Mouse (Mus musculus): ENCODE measurements at regions not wholly inside any gene's neighbourhood (a gene's known extent, or its start where the extent isn't known, plus 50 kb on each side); places are given as distances from the start of the nearest gene placed in this dataset.
"Not testable (repeated sequence)": the region's sequence is repeated elsewhere in the genome, so short reads cannot be mapped to it uniquely, and the experiment has no call there.

GRCm38 (mm10) chr5:104576991-104577390 is 68.8 kb downstream of the BC005561 start:
- not testable (repeated sequence) for DNase-seq (ENCODE audit: low spot score); ATAC-seq (replicated peaks; ENCODE audit: low FRiP score, low TSS enrichment, low read depth); H3K27ac ChIP-seq (ENCODE audit: low read depth); H3K27me3 ChIP-seq (replicated peaks; ENCODE audit: control insufficient read depth, insufficient read depth, low read length); H3K4me1 ChIP-seq (replicated peaks; ENCODE audit: control insufficient read depth, insufficient read depth, low read length); H3K4me3 ChIP-seq (ENCODE audit: low read depth, low read length); H3K9ac ChIP-seq (ENCODE audit: low read length); H3K4me2 ChIP-seq (ENCODE audit: low read length)
- H3K36me3 ChIP-seq (ENCODE audit: control insufficient read depth, insufficient read depth, low read length): peaks cover 11% of the 10 kb centered on the region
- H3K9me3 ChIP-seq (ENCODE audit: control insufficient read depth, low read length): peaks cover 21% of the 10 kb centered on the region
- 93% methylated on average over 4 of the region's 4 CpGs for WGBS

- not testable (repeated sequence) for H3K4me1 ChIP-seq (replicated peaks; ENCODE audit: control insufficient read depth, insufficient read depth, low read length); ATAC-seq (replicated peaks; ENCODE audit: low FRiP score, low TSS enrichment, low read depth)
- H3K36me3 ChIP-seq (ENCODE audit: control insufficient read depth, insufficient read depth, low read length): peaks cover 33% of the 10 kb centered on the region
Measured at GRCm38 (mm10) chr5:104582368-104582767, 74.2 kb downstream of the BC005561 start.

GRCm38 (mm10) chr5:104609177-104609576 is 101.0 kb downstream of the BC005561 start:
- 71% methylated on average over 7 of the region's 7 CpGs for WGBS

More at GRCm38 (mm10) chr5:104582368-104582767, 74.2 kb downstream of the BC005561 start:
- 95% methylated on average over 3 of the region's 3 CpGs for WGBS
- H3K4me2 ChIP-seq (ENCODE audit: low read length); H3K27ac ChIP-seq (ENCODE audit: low read depth); H3K4me3 ChIP-seq (ENCODE audit: low read depth, low read length); H3K9ac ChIP-seq (ENCODE audit: low read length); DNase-seq (ENCODE audit: low spot score); H3K27me3 ChIP-seq (replicated peaks; ENCODE audit: control insufficient read depth, insufficient read depth, low read length): not testable (repeated sequence)
- H3K9me3 ChIP-seq (ENCODE audit: control insufficient read depth, low read length): peaks cover 52% of the 10 kb centered on the region

More at GRCm38 (mm10) chr5:104609177-104609576, 101.0 kb downstream of the BC005561 start:
- no peak overlapping the region for H3K9ac ChIP-seq (ENCODE audit: low read length)
- no peak for DNase-seq (ENCODE audit: low spot score)
- 0 out of 2 replicates have a peak, but pooled peaks cover 4% of the 10 kb centered on the region for H3K9me3 ChIP-seq (ENCODE audit: control insufficient read depth, low read length)
- no peaks in the 10 kb centered on the region for H3K4me1 ChIP-seq (replicated peaks; ENCODE audit: control insufficient read depth, insufficient read depth, low read length)
- no peak overlapping the region for H3K4me2 ChIP-seq (ENCODE audit: low read length)
- no peak overlapping the region for H3K4me3 ChIP-seq (ENCODE audit: low read depth, low read length)
- H3K36me3 ChIP-seq (ENCODE audit: control insufficient read depth, insufficient read depth, low read length): no peaks in the 10 kb centered on the region
- ATAC-seq (replicated peaks; ENCODE audit: low FRiP score, low TSS enrichment, low read depth): no peak
- H3K27ac ChIP-seq (ENCODE audit: low read depth): no peak overlapping the region
- H3K27me3 ChIP-seq (replicated peaks; ENCODE audit: control insufficient read depth, insufficient read depth, low read length): no peaks in the 10 kb centered on the region
